In genomic region chr9:83963296-83963695, GRCm38 (mm10) we compare ENCODE assay signal across 27 mouse cellular contexts. TPM values are rescaled to one million over a fixed set of nuclear protein-coding genes. Genes with fewer than 3 reads are reported as not detected.
A peak's percentile ranks its signal among the peaks of the same experiment; 100 is the strongest.
DNase-seq lines count a peak whose midpoint lies in the region; ATAC-seq and TF ChIP-seq lines count a peak whose summit lies in the region.
"Had no signal": no experiment of that assay in that cellular context is flagged by ENCODE, and none has a peak within 500 bp of the region (broad histone marks: within the 10 kb centered on the region; RNA-seq: fewer than 3 reads in every experiment).

No protein-coding gene starts in this region.

- TF ChIP-seq EP300 in heart, postnatal 0 days (IDR thresholded peaks at IDR 0.05; ENCODE audit: low read depth): no peak

- no peak overlapping the region for H3K9ac ChIP-seq in heart, postnatal 0 days (replicated peaks; ENCODE audit: low read depth, low read length)
- H3K9ac ChIP-seq in kidney, embryonic 16.5 days (replicated peaks; ENCODE audit: low read length): no peak overlapping the region
- H3K9ac ChIP-seq: embryonic facial prominence, embryonic 12.5 days; embryonic facial prominence, embryonic 15.5 days; forebrain, postnatal 0 days; heart, embryonic 15.5 days; hindbrain, embryonic 14.5 days had no signal

- peak overlapping the region; percentile 21; the same call in 1 of the 2 replicates for H3K27ac ChIP-seq in heart, postnatal 0 days (ENCODE audit: low read depth)
- H3K27ac ChIP-seq in heart, embryonic 10.5 days: no peak overlapping the region
- 0 out of 2 replicates have a peak overlapping the region, but pooled peaks have one; percentile 4 for H3K27ac ChIP-seq in kidney, embryonic 16.5 days (ENCODE audit: low read length)
- H3K27ac ChIP-seq: embryonic facial prominence, embryonic 12.5 days; embryonic facial prominence, embryonic 15.5 days; hindbrain, embryonic 14.5 days; hindbrain, postnatal 0 days had no signal

- TF ChIP-seq POLR2A in brain, embryonic 14.5 days (IDR thresholded peaks at IDR 0.05; ENCODE audit: borderline replicate concordance, extremely low read depth, insufficient read depth, insufficient read length, poor library complexity, severe bottlenecking): no peak

- no peak overlapping the region for H3K4me2 ChIP-seq in heart, postnatal 0 days (ENCODE audit: low read depth, low read length)
- H3K4me2 ChIP-seq in kidney, embryonic 16.5 days (replicated peaks; ENCODE audit: low read depth, low read length): no peak overlapping the region
- H3K4me2 ChIP-seq: embryonic facial prominence, embryonic 12.5 days; embryonic facial prominence, embryonic 15.5 days; heart, embryonic 15.5 days; hindbrain, embryonic 14.5 days had no signal

- no peaks in the 10 kb centered on the region for H3K27me3 ChIP-seq in heart, postnatal 0 days (ENCODE audit: control insufficient read depth, insufficient read depth, low read length)
- H3K27me3 ChIP-seq in heart, embryonic 10.5 days (ENCODE audit: insufficient read depth, poor library complexity, severe bottlenecking): no peaks in the 10 kb centered on the region
- H3K27me3 ChIP-seq in kidney, embryonic 16.5 days (ENCODE audit: insufficient read depth, low read length): no peaks in the 10 kb centered on the region
- H3K27me3 ChIP-seq: CH12.LX; embryonic facial prominence, embryonic 12.5 days; embryonic facial prominence, embryonic 15.5 days; heart, embryonic 15.5 days; Patski had no signal

- no peak overlapping the region for H3K4me3 ChIP-seq in heart, postnatal 0 days (ENCODE audit: low read depth, low read length)
- no peak overlapping the region for H3K4me3 ChIP-seq in heart, embryonic 10.5 days
- no peak overlapping the region for H3K4me3 ChIP-seq in kidney, embryonic 16.5 days (ENCODE audit: low read length)
- H3K4me3 ChIP-seq: embryonic facial prominence, embryonic 12.5 days; embryonic facial prominence, embryonic 15.5 days; heart, embryonic 15.5 days had no signal

- 0 out of 2 replicates have a peak, but pooled peaks cover 5% of the 10 kb centered on the region for H3K36me3 ChIP-seq in heart, postnatal 0 days (replicated peaks; ENCODE audit: control insufficient read depth, insufficient read depth, low read length)
- no peaks in the 10 kb centered on the region for H3K36me3 ChIP-seq in heart, embryonic 10.5 days
- no peaks in the 10 kb centered on the region for H3K36me3 ChIP-seq in kidney, embryonic 16.5 days (ENCODE audit: insufficient read depth, low read length)
- H3K36me3 ChIP-seq: embryonic facial prominence, embryonic 12.5 days; embryonic facial prominence, embryonic 15.5 days; G1E; heart, embryonic 15.5 days had no signal

- no peak for TF ChIP-seq CTCF in heart, postnatal 0 days (IDR thresholded peaks at IDR 0.05; ENCODE audit: low read depth)
- no peak for TF ChIP-seq CTCF in brain, embryonic 14.5 days (IDR thresholded peaks at IDR 0.05; ENCODE audit: borderline replicate concordance, extremely low read depth, insufficient read depth, insufficient read length)

- peaks cover 27% of the 10 kb centered on the region for H3K4me1 ChIP-seq in heart, postnatal 0 days (ENCODE audit: control insufficient read depth, insufficient read depth)
- no peaks in the 10 kb centered on the region for H3K4me1 ChIP-seq in heart, embryonic 10.5 days
- H3K4me1 ChIP-seq in kidney, embryonic 16.5 days (ENCODE audit: insufficient read depth, low read length): peaks cover 11% of the 10 kb centered on the region

- peak; percentile 51 for ATAC-seq in frontal cortex, adult (ENCODE audit: low TSS enrichment)
- no peak for ATAC-seq in heart, postnatal 0 days (ENCODE audit: insufficient read depth, low read depth)
- ATAC-seq in kidney, embryonic 16.5 days (ENCODE audit: low FRiP score, low TSS enrichment): peak; percentile 57
- ATAC-seq: inflammation-experienced regulatory T-cells, adult 6 months; intestine, embryonic 16.5 days had no signal

- no peaks in the 10 kb centered on the region for H3K9me3 ChIP-seq in heart, postnatal 0 days (replicated peaks; ENCODE audit: control insufficient read depth, low read length)
- no peaks in the 10 kb centered on the region for H3K9me3 ChIP-seq in heart, embryonic 10.5 days
- H3K9me3 ChIP-seq in kidney, embryonic 16.5 days (ENCODE audit: low read length): no peaks in the 10 kb centered on the region; the same call in 1 of the 2 replicates
- H3K9me3 ChIP-seq: embryonic facial prominence, embryonic 12.5 days; embryonic facial prominence, embryonic 15.5 days; G1E; heart, embryonic 15.5 days had no signal

- WGBS in heart, postnatal 0 days: 81% methylated on average over 10 of the region's 10 CpGs
- 84% methylated on average over 10 of the region's 10 CpGs for WGBS in heart, embryonic 10.5 days
- 41% methylated on average over 10 of the region's 10 CpGs for WGBS in kidney, embryonic 16.5 days

- DNase-seq in frontal cortex, postnatal 14 days (ENCODE audit: low spot score in 2 of 2): no peak
- no peak for DNase-seq in heart, postnatal 0 days (ENCODE audit: low spot score)
- no peak for DNase-seq in heart, embryonic 10.5 days (ENCODE audit: low spot score)
- DNase-seq in kidney, postnatal 25 days: no peak
- DNase-seq in brain, embryonic 14.5 days (ENCODE audit: low read depth): peak; percentile 30
- DNase-seq in cerebellum, postnatal 10 days: no peak
- DNase-seq: adrenal gland, postnatal 10 days; adrenal gland, postnatal 36 days; B cell, adult 2 months; cerebellum, adult 8-10 months; cerebellum, postnatal 14 days; gastrocnemius, postnatal 10 days; heart, postnatal 14 days; heart, postnatal 4 days had no signal

RNA-seq across cellular contexts. Expression of gene Bckdhb, which starts 38.4 kb away (rescaled TPM):
- 40.5 and 59.9 TPM in 2 replicates for total RNA-seq in heart, postnatal 0 days (2014; rRNA removed; ENCODE audit: low replicate concordance)
- polyA plus RNA-seq in heart, postnatal 0 days (2015; fragmentation: Nextera tagmentation; extraction: Ambion mirVana): 86.6 and 89.5 TPM in 2 replicates
- polyA plus RNA-seq in heart, embryonic 10.5 days (2016; fragmentation: Nextera tagmentation; extraction: Ambion mirVana): 49.6 and 52.3 TPM in 2 replicates
- polyA plus RNA-seq in kidney, embryonic 16.5 days (2015; fragmentation: Nextera tagmentation; extraction: Ambion mirVana): 51.2 and 57.0 TPM in 2 replicates
- polyA plus RNA-seq in brain, embryonic 14.5 days (2012; rRNA removed): 21.9 and 27.6 TPM in 2 replicates
